Mouse (Mus musculus) cerebellum, adult 2 months (tissue): ENCODE measurements at regions not wholly inside any gene's neighbourhood (a gene's known extent, or its start where the extent isn't known, plus 50 kb on each side); places are given as distances from the start of the nearest gene placed in this dataset.
A peak's percentile ranks its signal among the peaks of the same experiment; 100 is the strongest.

ENCODE experiments used
- DNase-seq, 2 experiments: peaks; one replicate each; pipeline ENCODE4 v3.0.0; 2021
- H3K27ac ChIP-seq: fragments of 200-500 bp; 2 replicates; pipeline ENCODE4 v1.5.1; 2012; ENCODE audit warnings: low read length, control low read depth, inconsistent platforms; ENCODE audit not compliant: insufficient read depth
- H3K27me3 ChIP-seq: fragments of 200-500 bp; 2 replicates; pipeline ENCODE4 v1.6.1; 2012; ENCODE audit warnings: inconsistent platforms, mild to moderate bottlenecking, low read length, moderate library complexity; ENCODE audit not compliant: control insufficient read depth, insufficient read depth
- H3K4me1 ChIP-seq: fragments of 200-500 bp; 2 replicates; pipeline ENCODE4 v1.6.1; 2011; ENCODE audit warnings: low read length; ENCODE audit not compliant: control insufficient read depth, insufficient read depth
- H3K4me3 ChIP-seq: fragments of 200-500 bp; replicated peaks from 2 replicates; pipeline ENCODE3; 2011; ENCODE audit warnings: mild to moderate bottlenecking, low read depth, low read length, control low read depth; ENCODE audit not compliant: insufficient read depth
- CTCF ChIP-seq: fragments of 200-500 bp; IDR thresholded peaks from 2 replicates; pipeline ENCODE4 v1.5.1; 2011; ENCODE audit warnings: low read depth, mild to moderate bottlenecking, control low read depth, low read length, moderate library complexity, borderline replicate concordance; ENCODE audit not compliant: insufficient read depth
- POLR2A ChIP-seq: fragments of 200-500 bp; IDR thresholded peaks from 2 replicates; pipeline ENCODE4 v1.6.1; 2011; ENCODE audit warnings: low read length, control low read depth, borderline replicate concordance; ENCODE audit not compliant: insufficient read depth
- WGBS: fragments of 180-500 bp; shearing (Covaris S2); methylation state at CpG from one replicate; pipeline ENCODE4 v1.1.7; 2018; 5-methylcytosine and 5-hydroxymethylcytosine counted together

- WGBS = 38% methylated on average over 3 of the region's 3 CpGs
- Histone ChIP-seq H3K27ac (no peak overlapping the region), H3K4me3 (no peak overlapping the region), H3K27me3 (no peaks in the 10 kb centered on the region), H3K4me1 (no peaks in the 10 kb centered on the region)
- no peak for DNase-seq
- no peak for TF ChIP-seq CTCF
- no peak for TF ChIP-seq POLR2A
Observed at GRCm38 (mm10) chr4:40359307-40359706, 80.1 kb upstream of the Ndufb6 start.

- H3K27me3 ChIP-seq = no peaks in the 10 kb centered on the region
- WGBS = 46% methylated on average over 7 of the region's 7 CpGs
- no peak for DNase-seq
- TF ChIP-seq POLR2A (no peak), CTCF (no peak)
- H3K4me3 ChIP-seq = no peak overlapping the region
- H3K4me1 ChIP-seq = no peaks in the 10 kb centered on the region
- no peak overlapping the region for H3K27ac ChIP-seq
Observed at GRCm38 (mm10) chr4:40357088-40357853, 78.0 kb upstream of the Ndufb6 start.

DNA sequence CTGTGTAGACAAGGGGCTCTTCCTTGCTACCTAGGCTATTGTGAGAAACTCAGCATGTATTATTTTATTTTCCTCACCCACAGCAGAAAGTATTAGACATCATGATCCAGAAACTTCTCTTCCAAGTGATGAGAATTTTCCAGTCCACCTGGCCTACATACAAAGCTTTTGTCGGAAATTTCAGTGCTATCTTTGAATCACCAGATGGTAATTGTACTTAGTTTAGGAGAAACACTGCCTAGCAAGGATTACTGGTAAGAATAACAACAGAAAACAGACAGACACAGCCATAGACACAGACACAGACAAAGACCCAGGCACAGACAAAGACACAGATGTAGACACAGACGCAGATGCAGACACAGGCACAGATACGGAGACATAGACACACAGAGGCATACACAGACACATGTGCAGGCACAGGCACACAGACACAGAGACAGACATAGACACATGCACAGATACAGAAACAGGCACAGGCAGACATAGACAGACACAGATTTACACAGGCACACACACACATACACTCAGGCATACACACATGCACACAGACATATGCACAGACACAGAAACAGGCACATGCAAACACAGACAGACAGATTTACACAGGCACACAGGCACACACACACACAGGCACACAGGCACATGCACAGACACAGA is 76.7 kb upstream of the Ndufb6 start:
- Histone ChIP-seq H3K27ac (0 out of 2 replicates have a peak overlapping the region, but pooled peaks have one; percentile 30), H3K4me3 (no peak overlapping the region), H3K27me3 (no peaks in the 10 kb centered on the region), H3K4me1 (no peaks in the 10 kb centered on the region)
- WGBS = 84% methylated on average over 3 of the region's 3 CpGs
- no peak for DNase-seq
- TF ChIP-seq CTCF = no peak
- TF ChIP-seq POLR2A = no peak

GRCm38 (mm10) chr4:40354456-40354855 is 75.2 kb upstream of the Ndufb6 start:
- 20% methylated on average over 3 of the region's 3 CpGs for WGBS
- H3K27me3 ChIP-seq = no peaks in the 10 kb centered on the region
- H3K4me3 ChIP-seq = no peak overlapping the region
- H3K27ac ChIP-seq = no peak overlapping the region
- no peak for DNase-seq
- TF ChIP-seq POLR2A (no peak), CTCF (no peak)
- no peaks in the 10 kb centered on the region for H3K4me1 ChIP-seq

DNA sequence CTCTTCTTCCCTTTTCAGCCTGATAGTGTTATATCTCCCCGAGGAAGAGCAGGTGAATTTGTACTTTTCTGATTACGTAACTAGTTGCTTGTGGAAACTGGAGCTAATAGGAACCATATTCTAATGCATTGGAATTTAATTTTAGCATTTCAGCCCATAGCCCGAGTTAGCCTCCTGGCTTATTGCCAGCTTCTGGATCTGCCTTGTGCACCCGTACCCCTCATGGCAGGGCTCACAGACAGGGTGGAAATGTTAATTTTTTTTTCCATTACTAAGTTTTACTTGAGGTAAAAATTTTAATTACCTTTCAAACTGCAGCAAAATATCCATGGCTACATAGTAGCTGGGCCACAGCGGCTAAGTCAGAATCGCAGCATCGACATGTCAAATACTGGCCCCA is 72.4 kb upstream of the Ndufb6 start:
- no peaks in the 10 kb centered on the region for H3K27me3 ChIP-seq
- H3K4me1 ChIP-seq = no peaks in the 10 kb centered on the region
- no peak overlapping the region for H3K4me3 ChIP-seq
- TF ChIP-seq POLR2A (no peak), CTCF (no peak)
- 57% methylated on average over 7 of the region's 7 CpGs for WGBS
- H3K27ac ChIP-seq = no peak overlapping the region
- no peak for DNase-seq

GRCm38 (mm10) chr4:40351090-40351489 is 71.9 kb upstream of the Ndufb6 start:
- DNase-seq = no peak

GRCm38 (mm10) chr4:40345847-40346246 is 66.6 kb upstream of the Ndufb6 start:
- TF ChIP-seq POLR2A (no peak), CTCF (no peak)
- WGBS = 74% methylated on average over 3 of the region's 3 CpGs
- H3K27me3 ChIP-seq = no peaks in the 10 kb centered on the region

More at GRCm38 (mm10) chr4:40351090-40351489, 71.9 kb upstream of the Ndufb6 start:
- TF ChIP-seq POLR2A = no peak
- no peak for TF ChIP-seq CTCF
- H3K27me3 ChIP-seq = no peaks in the 10 kb centered on the region
- H3K27ac ChIP-seq = no peak overlapping the region
- WGBS = 76% methylated on average over 4 of the region's 4 CpGs
- H3K4me1 ChIP-seq = no peaks in the 10 kb centered on the region
- no peak overlapping the region for H3K4me3 ChIP-seq

DNA sequence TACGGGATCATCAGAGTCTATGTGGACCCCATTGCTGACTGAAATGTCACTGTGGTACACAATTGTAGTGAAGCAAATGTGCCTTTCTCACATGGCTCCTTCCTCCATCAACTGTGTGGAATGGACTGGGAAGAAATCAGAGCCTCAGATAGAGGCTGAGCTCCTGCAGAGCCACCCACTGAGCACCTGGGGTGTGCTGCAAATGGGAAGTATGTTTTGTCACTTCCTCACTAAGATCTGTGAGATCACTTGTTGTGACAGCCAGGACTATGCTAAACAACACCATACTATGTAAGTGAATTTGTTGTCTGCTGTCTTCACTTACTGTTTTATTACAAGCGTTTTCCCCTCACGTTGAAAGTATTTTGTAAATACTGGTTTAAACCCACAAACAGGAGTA is 63.0 kb upstream of the Ndufb6 start:
- 87% methylated on average over 3 of the region's 3 CpGs for WGBS
- no peaks in the 10 kb centered on the region for H3K4me1 ChIP-seq
- no peak overlapping the region for H3K4me3 ChIP-seq
- TF ChIP-seq CTCF = no peak
- no peak for DNase-seq
- H3K27ac ChIP-seq = no peak overlapping the region
- no peaks in the 10 kb centered on the region for H3K27me3 ChIP-seq

More at GRCm38 (mm10) chr4:40345847-40346246, 66.6 kb upstream of the Ndufb6 start:
- Histone ChIP-seq H3K4me1 (no peaks in the 10 kb centered on the region), H3K27ac (no peak overlapping the region), H3K4me3 (no peak overlapping the region)
- no peak for DNase-seq
